Mouse (Mus musculus): ENCODE measurements around the gene Kif5a. TPM values are rescaled to one million over a fixed set of nuclear protein-coding genes. Genes with fewer than 3 reads are reported as not detected.

Gene Kif5a
- polyA plus RNA-seq, 1 experiment from 2014 or later = 0.08 TPM

GRCm38 (mm10) chr10:127225213-127225612, 37.9 kb downstream of the Kif5a start:
- peaks cover 19% of the 10 kb centered on the region for H3K4me1 ChIP-seq
- no peaks in the 10 kb centered on the region for H3K9me3 ChIP-seq (replicated peaks)
- peaks cover 33% of the 10 kb centered on the region for H3K27me3 ChIP-seq (replicated peaks)
- H3K9ac ChIP-seq = no peak overlapping the region
- no peaks in the 10 kb centered on the region for H3K36me3 ChIP-seq
- WGBS (ENCODE audit: insufficient replicate concordance) = 67% methylated on average over 6 of the region's 6 CpGs
- H3K27ac ChIP-seq = no peak overlapping the region
- no peak overlapping the region for H3K4me3 ChIP-seq
- no peak overlapping the region for H3K4me2 ChIP-seq
- ATAC-seq = no peak

GRCm38 (mm10) chr10:127218339-127218738, 44.8 kb downstream of the Kif5a start:
- H3K4me3 ChIP-seq = no peak overlapping the region
- no peak overlapping the region for H3K4me2 ChIP-seq
- 71% methylated on average over 2 of the region's 2 CpGs for WGBS (ENCODE audit: insufficient replicate concordance)
- peaks cover 31% of the 10 kb centered on the region for H3K4me1 ChIP-seq
- H3K27me3 ChIP-seq (replicated peaks) = 0 out of 2 replicates have a peak, but pooled peaks cover 3% of the 10 kb centered on the region
- ATAC-seq = no peak
- no peaks in the 10 kb centered on the region for H3K9me3 ChIP-seq (replicated peaks)
- no peak overlapping the region for H3K27ac ChIP-seq
- no peaks in the 10 kb centered on the region for H3K36me3 ChIP-seq
- H3K9ac ChIP-seq = no peak overlapping the region

- H3K4me1 ChIP-seq = peaks cover 32% of the 10 kb centered on the region
- H3K36me3 ChIP-seq = no peaks in the 10 kb centered on the region
- no peak overlapping the region for H3K9ac ChIP-seq
- no peak for ATAC-seq
- no peaks in the 10 kb centered on the region for H3K9me3 ChIP-seq (replicated peaks)
- no peak overlapping the region for H3K4me3 ChIP-seq
- no peak overlapping the region for H3K4me2 ChIP-seq
- H3K27ac ChIP-seq = no peak overlapping the region
- H3K27me3 ChIP-seq (replicated peaks) = no peaks in the 10 kb centered on the region
These were observed 46.0 kb downstream of the Kif5a start for GRCm38 (mm10) chr10:127217177-127217576.

GRCm38 (mm10) chr10:127216456-127216855, 46.7 kb downstream of the Kif5a start:
- Histone ChIP-seq H3K27ac (no peak overlapping the region), H3K36me3 (no peaks in the 10 kb centered on the region), H3K4me1 (peaks cover 34% of the 10 kb centered on the region), H3K9ac (no peak overlapping the region), H3K4me2 (no peak overlapping the region), H3K4me3 (no peak overlapping the region), H3K9me3 (replicated peaks) (no peaks in the 10 kb centered on the region), H3K27me3 (replicated peaks) (no peaks in the 10 kb centered on the region)
- 88% methylated on average over 11 of the region's 11 CpGs for WGBS (ENCODE audit: insufficient replicate concordance)
- no peak for ATAC-seq

- Histone ChIP-seq H3K9me3 (replicated peaks) (no peaks in the 10 kb centered on the region), H3K4me1 (peaks cover 48% of the 10 kb centered on the region), H3K27me3 (replicated peaks) (no peaks in the 10 kb centered on the region), H3K36me3 (peaks cover 5% of the 10 kb centered on the region; the same call in 1 of the 2 replicates), H3K27ac (peak overlapping the region; percentile 23; the same call in 1 of the 2 replicates), H3K4me2 (no peak overlapping the region), H3K4me3 (no peak overlapping the region), H3K9ac (no peak overlapping the region)
- WGBS (ENCODE audit: insufficient replicate concordance) = 42% methylated on average over 1 of the region's 1 CpGs
- no peak for ATAC-seq
These were observed 48.7 kb downstream of the Kif5a start for GRCm38 (mm10) chr10:127214422-127214803.

- ATAC-seq = no peak
- Histone ChIP-seq H3K36me3 (peaks cover 9% of the 10 kb centered on the region), H3K27ac (peak overlapping the region; percentile 23; the same call in 1 of the 2 replicates), H3K27me3 (replicated peaks) (no peaks in the 10 kb centered on the region), H3K4me2 (no peak overlapping the region), H3K4me3 (no peak overlapping the region), H3K4me1 (peaks cover 54% of the 10 kb centered on the region), H3K9ac (no peak overlapping the region), H3K9me3 (replicated peaks) (no peaks in the 10 kb centered on the region)
- 78% methylated on average over 13 of the region's 13 CpGs for WGBS (ENCODE audit: insufficient replicate concordance)
These were observed 49.3 kb downstream of the Kif5a start for GRCm38 (mm10) chr10:127213704-127214421.

GRCm38 (mm10) chr10:127213272-127213671, 49.9 kb downstream of the Kif5a start:
- no peak overlapping the region for H3K9ac ChIP-seq
- H3K4me1 ChIP-seq = peaks cover 59% of the 10 kb centered on the region
- no peaks in the 10 kb centered on the region for H3K9me3 ChIP-seq (replicated peaks)
- no peak overlapping the region for H3K27ac ChIP-seq
- no peaks in the 10 kb centered on the region for H3K27me3 ChIP-seq (replicated peaks)
- ATAC-seq = no peak
- no peak overlapping the region for H3K4me3 ChIP-seq
- no peak overlapping the region for H3K4me2 ChIP-seq
- WGBS (ENCODE audit: insufficient replicate concordance) = 88% methylated on average over 8 of the region's 8 CpGs
- H3K36me3 ChIP-seq = peaks cover 15% of the 10 kb centered on the region

GRCm38 (mm10) chr10:127211414-127211854, 51.7 kb downstream of the Kif5a start, which contains the start of gene Pip4k2c:
Gene Pip4k2c, minus strand, starts transcription at chr10:127211585.
- H3K27ac ChIP-seq = peak within 1 kb of the TSS; percentile 90
- H3K4me3 ChIP-seq = peak within 1 kb of the TSS; percentile 88
- H3K4me1 ChIP-seq = peaks cover 63% of the 10 kb centered on the region
- H3K9ac ChIP-seq = peak within 1 kb of the TSS; percentile 97
- peak; percentile 94 for ATAC-seq
- no peaks in the 10 kb centered on the region for H3K27me3 ChIP-seq (replicated peaks)
- WGBS (ENCODE audit: insufficient replicate concordance) = 1% methylated on average over 46 of the region's 47 CpGs
- no peaks in the 10 kb centered on the region for H3K9me3 ChIP-seq (replicated peaks)
- H3K36me3 ChIP-seq = peaks cover 33% of the 10 kb centered on the region
- H3K4me2 ChIP-seq = peak within 1 kb of the TSS; percentile 90

GRCm38 (mm10) chr10:127210961-127211405, 52.2 kb downstream of the Kif5a start:
- H3K9ac ChIP-seq = peak overlapping the region; percentile 97
- peak; percentile 64 for ATAC-seq
- H3K36me3 ChIP-seq = peaks cover 38% of the 10 kb centered on the region
- under 1% methylated on average over 25 of the region's 25 CpGs for WGBS (ENCODE audit: insufficient replicate concordance)
- H3K9me3 ChIP-seq (replicated peaks) = no peaks in the 10 kb centered on the region
- peak overlapping the region; percentile 90 for H3K4me2 ChIP-seq
- H3K4me3 ChIP-seq = peak overlapping the region; percentile 88
- peak overlapping the region; percentile 90 for H3K27ac ChIP-seq
- H3K27me3 ChIP-seq (replicated peaks) = no peaks in the 10 kb centered on the region
- peaks cover 68% of the 10 kb centered on the region for H3K4me1 ChIP-seq

- 45% methylated on average over 13 of the region's 13 CpGs for WGBS (ENCODE audit: insufficient replicate concordance)
- peak overlapping the region; percentile 90 for H3K4me2 ChIP-seq
- H3K9ac ChIP-seq = peak overlapping the region; percentile 97
- H3K27me3 ChIP-seq (replicated peaks) = no peaks in the 10 kb centered on the region
- no peak for ATAC-seq
- peaks cover 74% of the 10 kb centered on the region for H3K4me1 ChIP-seq
- no peaks in the 10 kb centered on the region for H3K9me3 ChIP-seq (replicated peaks)
- H3K36me3 ChIP-seq = peaks cover 47% of the 10 kb centered on the region
- peak overlapping the region; percentile 88 for H3K4me3 ChIP-seq
- H3K27ac ChIP-seq = peak overlapping the region; percentile 90
These were observed 53.1 kb downstream of the Kif5a start for GRCm38 (mm10) chr10:127209928-127210570.

GRCm38 (mm10) chr10:127208921-127209320, 54.2 kb downstream of the Kif5a start:
- Histone ChIP-seq H3K4me1 (peaks cover 74% of the 10 kb centered on the region), H3K9me3 (replicated peaks) (no peaks in the 10 kb centered on the region), H3K36me3 (peaks cover 58% of the 10 kb centered on the region), H3K27ac (peak overlapping the region; percentile 90), H3K4me2 (peak overlapping the region; percentile 90), H3K27me3 (replicated peaks) (no peaks in the 10 kb centered on the region), H3K4me3 (peak overlapping the region; percentile 88; the same call in 1 of the 2 replicates), H3K9ac (peak overlapping the region; percentile 97)
- ATAC-seq = no peak
- 77% methylated on average over 4 of the region's 4 CpGs for WGBS (ENCODE audit: insufficient replicate concordance)

- ATAC-seq = peak; percentile 93
- H3K9me3 ChIP-seq (replicated peaks) = no peaks in the 10 kb centered on the region
- 15% methylated on average over 10 of the region's 10 CpGs for WGBS (ENCODE audit: insufficient replicate concordance)
- H3K36me3 ChIP-seq = peaks cover 93% of the 10 kb centered on the region
- H3K4me1 ChIP-seq = peaks cover 91% of the 10 kb centered on the region
- H3K4me2 ChIP-seq = peak overlapping the region; percentile 71
- H3K27ac ChIP-seq = peak overlapping the region; percentile 99
- no peaks in the 10 kb centered on the region for H3K27me3 ChIP-seq (replicated peaks)
- H3K9ac ChIP-seq = peak overlapping the region; percentile 72
- H3K4me3 ChIP-seq = peak overlapping the region; percentile 43
These were observed 57.8 kb downstream of the Kif5a start for GRCm38 (mm10) chr10:127205373-127205772.
